Mouse (Mus musculus) cortical plate, adult 2 months (tissue): Measurements from ENCODE around the gene Rpl7a.

Experiments used
- CTCF ChIP-seq: fragments of 200-500 bp; IDR thresholded peaks from 2 replicates; pipeline ENCODE4 v1.5.1; 2011; ENCODE audit warnings: mild to moderate bottlenecking, control low read depth, low read length; ENCODE audit not compliant: insufficient read depth; ENCODE audit errors: extremely low read depth
- POLR2A ChIP-seq: fragments of 200-500 bp; IDR thresholded peaks from 2 replicates; pipeline ENCODE4 v1.6.1; 2011; ENCODE audit warnings: mild to moderate bottlenecking, low read length, control low read depth; ENCODE audit not compliant: insufficient read depth; ENCODE audit errors: extremely low read depth

DNA sequence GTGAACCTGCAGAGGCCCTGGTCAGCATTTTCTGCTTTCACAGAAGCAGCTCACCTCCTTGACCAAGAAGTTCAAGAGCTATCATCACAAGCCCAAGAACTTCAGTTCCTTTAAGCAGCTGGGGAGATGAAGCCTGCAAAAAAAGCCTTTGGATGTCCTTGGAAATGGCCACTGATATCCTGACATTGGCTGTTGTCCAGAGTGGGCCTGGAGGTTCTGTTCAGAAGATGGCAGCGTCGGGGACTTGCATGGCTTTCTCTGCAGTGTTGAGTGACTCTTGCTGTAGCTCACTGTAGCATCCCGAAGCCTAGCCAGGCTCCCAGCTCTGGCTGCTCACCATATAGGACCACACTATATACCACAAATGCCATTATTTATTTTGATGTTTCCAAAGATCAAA lies 9.1 kb downstream of the Rpl7a start:
- TF ChIP-seq POLR2A, result no peak
- TF ChIP-seq CTCF, result no peak
